Mouse (Mus musculus) megakaryocyte, embryonic 14.5 days (primary cell): ENCODE measurements around the gene Srsf2.

ENCODE experiments used
- FLI1 ChIP-seq: IDR thresholded peaks from 2 replicates; pipeline ENCODE4 v1.6.1; 2012; ENCODE audit warnings: low read length, inconsistent platforms, mixed read lengths
- GATA1 ChIP-seq: IDR thresholded peaks from 3 replicates; pipeline ENCODE4 v1.6.1; 2012; ENCODE audit warnings: mixed read lengths, low read length, inconsistent platforms, borderline replicate concordance

- TF ChIP-seq GATA1, result no peak
- TF ChIP-seq FLI1, result no peak
These were observed 21.1 kb upstream of the Srsf2 start for GRCm38 (mm10) chr11:116873987-116874386.
